Mouse (Mus musculus): ENCODE results near the gene Mdfic.

Gene Mdfic

DNA sequence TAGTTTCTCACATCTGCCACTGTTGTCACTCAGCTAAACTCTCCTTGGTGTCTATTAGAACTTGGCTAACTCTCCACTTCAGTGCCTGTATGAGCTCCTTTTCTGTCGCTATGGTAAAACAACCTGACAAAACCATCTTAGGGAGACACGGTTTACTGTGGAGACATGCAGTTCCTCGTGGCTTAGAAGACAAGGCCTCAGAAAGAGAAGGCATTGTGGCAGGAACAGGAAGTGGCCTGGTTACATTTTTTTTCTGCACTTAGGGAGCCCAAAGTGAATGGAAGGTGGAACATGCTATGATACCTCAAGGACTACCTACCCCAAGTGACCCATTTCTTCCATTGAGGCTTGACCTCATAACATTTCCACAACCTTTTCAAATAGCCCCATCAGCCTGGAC, 18.7 kb downstream of the Mdfic start:
- no peak for DNase-seq (ENCODE audit: low spot score in 2 of 2)

DNA sequence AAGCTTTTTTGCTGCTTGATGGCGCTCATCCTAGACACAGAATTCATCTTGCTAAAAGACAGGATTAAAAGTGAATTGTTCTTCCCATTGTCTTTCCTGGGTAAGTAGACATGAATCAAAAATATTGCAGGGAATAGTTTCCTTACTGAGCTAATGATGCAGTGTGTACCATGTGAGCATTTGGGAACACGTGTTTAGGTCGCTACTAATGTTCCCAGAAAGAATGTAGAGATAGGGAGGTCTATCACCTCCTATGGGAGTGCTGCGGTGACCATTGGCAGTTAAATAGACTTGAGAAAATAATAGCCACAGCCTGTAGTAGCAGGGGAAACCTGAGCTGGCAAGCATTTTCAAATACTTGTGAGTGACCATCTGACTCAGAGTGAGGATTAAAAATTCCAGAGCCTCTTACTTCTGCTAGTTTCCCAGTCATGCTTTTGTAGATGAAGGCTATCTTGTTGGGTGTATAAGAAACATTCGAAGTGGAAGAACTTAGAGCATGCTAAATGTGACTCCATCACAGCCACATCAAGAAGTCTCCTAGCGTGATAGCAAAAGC, 22.2 kb downstream of the Mdfic start:
- no peak for DNase-seq (ENCODE audit: low spot score in 2 of 2)

DNA sequence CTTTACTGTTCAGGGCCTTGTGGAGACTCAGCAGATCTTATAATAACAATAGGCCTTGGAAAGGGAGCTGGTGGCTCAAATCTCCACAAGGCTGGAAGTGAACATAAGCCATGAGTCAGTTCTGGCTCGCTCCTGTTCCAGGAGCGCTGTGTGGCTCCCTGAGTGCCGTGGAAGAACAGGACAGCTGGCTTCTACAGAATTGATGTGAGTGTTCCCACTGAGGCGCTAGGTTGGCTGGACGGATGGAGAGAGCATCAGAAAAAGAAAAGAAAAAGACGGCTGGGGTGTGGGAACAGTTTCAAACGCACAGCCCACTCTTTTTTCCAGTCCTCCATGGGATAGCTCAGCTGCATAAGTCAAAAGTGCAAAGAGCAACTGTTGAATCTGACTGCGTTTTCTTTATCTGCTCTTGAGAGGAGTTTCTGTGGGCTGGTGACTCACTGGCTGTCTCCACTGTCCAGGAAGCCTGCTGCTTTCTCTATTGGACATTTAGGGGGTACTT, 22.9 kb downstream of the Mdfic start:
- no peak for DNase-seq (ENCODE audit: low spot score in 2 of 2)

DNA sequence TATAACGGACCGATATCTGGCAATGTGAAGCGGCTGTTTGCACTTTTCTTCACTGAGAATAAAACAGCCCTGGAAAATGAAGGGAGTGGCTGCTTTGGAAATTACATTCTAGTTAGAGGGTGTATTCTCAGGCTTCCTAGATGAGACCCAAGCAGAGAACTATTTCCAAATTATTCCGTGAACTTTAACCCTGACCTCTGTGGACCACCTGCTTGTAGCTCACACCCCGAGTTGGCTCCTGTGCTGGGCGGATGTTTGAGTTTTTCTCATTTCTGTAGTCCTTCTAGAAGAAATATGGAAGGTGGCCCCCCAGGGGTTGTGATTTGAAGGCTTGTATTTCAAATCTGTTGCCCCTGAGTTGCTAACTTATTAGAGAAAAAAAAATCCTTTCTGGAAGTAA, 23.3 kb downstream of the Mdfic start:
- DNase-seq (ENCODE audit: low spot score in 2 of 2) = no peak

DNA sequence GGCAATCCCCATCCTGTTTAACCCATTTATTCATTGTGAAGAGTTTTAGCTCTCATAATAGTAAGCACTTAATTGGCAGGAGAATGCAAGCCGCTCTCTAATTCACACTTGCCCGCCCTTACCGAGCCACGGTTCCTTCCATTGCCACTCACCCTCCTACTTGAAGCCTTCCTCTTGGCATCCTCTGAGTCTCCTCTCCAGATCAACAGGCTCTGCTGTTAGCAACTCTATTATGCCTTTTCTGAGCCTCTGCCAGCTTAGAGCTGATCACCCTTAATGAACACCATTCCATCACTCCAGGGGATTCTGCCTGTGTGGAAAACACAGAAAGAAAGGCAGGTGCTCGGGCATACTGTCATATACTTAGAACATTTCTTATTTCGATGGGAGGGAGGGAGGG, 24.9 kb downstream of the Mdfic start:
- DNase-seq (ENCODE audit: low spot score in 2 of 2) = no peak

DNA sequence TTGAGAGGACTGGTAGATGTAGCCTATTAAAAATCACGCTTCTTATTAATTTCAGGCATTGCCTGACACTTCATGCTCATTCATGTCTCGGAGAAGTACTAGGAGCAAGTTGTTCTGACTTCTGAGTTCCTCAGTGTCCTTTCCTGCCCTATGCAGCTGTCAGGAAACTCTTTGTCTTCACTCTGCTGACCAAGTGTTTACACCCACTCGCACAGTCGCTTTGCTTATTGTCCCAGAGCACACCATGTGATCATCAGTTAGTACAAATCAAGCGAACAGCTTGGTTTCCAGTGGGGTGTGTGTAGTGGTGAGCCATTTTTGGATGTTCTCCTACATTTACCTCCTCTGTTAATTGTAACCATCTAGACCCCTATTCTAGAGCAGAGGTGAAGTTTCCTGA, 25.4 kb downstream of the Mdfic start:
- DNase-seq (ENCODE audit: low spot score in 2 of 2) = peak; percentile 73

DNA sequence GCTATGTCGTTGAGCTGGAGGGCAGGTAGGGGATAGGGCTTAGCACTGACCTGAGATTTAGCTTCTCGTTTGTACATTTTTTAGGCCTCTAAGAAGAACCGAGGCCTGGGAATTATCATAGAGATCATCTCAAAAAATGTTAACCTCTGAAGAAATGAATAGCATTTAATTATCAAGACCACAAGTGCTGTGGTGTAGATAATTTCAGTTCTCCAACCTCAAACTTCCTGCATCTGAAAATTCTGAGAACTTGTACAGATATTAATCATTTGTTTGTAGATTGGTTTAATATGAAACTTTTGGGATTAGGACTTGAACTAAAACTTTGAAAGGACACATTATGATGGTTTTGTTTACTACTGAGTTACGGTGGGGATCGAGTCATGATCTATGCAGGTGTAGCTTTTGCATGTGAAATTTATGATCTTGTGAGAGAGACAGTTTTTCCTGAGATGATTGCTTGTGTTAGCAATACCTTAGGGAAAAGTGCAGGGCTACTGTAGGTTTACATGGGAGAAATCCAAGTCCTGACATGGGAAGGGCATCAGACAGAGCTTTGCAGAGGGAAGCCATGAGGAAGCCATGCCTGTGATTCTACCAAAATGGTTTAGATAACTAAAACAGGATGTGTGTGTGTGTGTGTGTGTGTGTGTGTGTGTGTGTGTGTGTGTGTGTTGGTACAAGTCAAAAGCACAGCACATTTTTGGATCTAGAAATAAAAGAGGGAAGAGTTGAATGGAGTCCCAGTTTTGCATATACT, 27.1 kb downstream of the Mdfic start:
- peak; percentile 38 to 61 for DNase-seq (ENCODE audit: low spot score in 2 of 2)

DNA sequence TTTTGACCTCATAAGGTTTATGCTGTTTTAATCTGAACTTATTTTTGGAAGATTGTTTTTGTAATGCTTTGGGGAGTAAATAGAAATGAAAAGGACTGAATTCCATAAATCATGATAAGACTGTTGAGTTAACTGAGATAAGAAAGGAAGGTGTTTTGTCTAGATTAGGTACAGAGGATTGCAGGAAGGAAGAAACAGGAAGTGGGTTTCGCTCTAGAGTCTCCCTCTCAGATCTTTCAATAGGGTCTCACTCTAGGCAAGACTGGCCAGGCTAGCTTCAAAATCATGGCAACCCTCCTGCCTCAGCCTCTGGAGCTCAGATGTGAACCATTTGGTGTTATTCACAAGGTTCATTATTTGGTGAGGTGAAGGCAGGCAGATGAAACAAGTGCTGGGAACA, 27.8 kb downstream of the Mdfic start:
- DNase-seq (ENCODE audit: low spot score in 2 of 2) = peak; percentile 32 to 44

DNA sequence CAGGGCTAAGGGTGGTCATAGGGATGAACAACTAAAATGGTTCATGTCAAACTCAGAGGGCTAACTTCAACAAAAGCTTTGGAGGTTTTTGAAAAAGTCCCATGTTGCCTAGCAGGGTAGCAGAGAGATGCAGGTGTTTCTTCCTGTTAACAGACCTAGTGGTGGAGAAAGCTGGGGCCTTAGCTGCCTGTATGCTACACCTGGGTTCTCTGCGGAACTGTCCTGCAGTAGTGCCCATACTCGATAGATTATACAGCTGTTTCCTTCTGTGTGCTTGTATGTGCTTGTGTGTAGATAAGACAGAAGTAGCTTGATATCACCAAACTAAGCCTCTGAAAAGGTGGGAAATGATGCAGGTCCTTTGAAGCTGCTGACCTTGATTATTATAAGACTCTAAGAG, 28.5 kb downstream of the Mdfic start:
- DNase-seq (ENCODE audit: low spot score in 2 of 2) = peak; percentile 65 to 70

DNA sequence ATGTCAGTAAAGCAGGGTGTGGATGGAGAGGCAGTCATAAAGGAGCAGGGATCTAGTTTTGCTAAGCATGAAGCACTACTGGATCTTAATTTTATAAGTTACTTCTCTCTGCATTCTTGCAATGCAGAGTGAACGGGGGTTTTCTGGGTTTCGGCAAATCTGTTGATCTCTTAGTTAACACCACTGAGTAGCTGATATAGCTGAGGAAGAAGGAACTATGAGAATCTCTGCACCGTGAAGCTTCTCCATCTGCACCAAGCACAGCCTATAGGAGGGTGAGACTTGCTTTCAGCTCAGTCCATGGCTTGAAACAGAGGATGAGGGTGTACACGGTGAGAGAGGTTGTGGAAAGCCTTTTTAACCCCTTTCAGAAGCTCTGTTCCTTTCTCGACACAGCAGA, 29.6 kb downstream of the Mdfic start:
- DNase-seq (ENCODE audit: low spot score in 2 of 2) = peak; percentile 64

DNA sequence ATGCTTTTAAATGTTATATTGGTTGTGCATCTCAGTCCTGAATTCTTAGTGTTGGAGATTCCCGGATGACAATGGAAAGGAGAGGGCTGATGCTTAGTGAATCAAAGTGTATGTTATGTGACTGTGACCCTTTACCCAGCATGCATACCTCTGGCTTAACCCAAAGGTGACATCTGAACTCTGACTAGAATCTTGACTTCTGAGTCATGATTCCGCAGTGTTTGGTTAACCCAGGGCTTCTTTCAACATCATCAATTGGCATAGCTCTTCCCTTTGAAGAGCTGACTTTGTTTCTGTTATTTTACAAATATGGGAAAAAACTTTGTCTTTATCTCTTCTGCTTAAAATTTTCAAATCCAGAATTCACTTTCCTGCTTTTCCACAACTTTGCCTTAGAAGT, 30.9 kb downstream of the Mdfic start:
- DNase-seq (ENCODE audit: low spot score in 2 of 2) = no peak

DNA sequence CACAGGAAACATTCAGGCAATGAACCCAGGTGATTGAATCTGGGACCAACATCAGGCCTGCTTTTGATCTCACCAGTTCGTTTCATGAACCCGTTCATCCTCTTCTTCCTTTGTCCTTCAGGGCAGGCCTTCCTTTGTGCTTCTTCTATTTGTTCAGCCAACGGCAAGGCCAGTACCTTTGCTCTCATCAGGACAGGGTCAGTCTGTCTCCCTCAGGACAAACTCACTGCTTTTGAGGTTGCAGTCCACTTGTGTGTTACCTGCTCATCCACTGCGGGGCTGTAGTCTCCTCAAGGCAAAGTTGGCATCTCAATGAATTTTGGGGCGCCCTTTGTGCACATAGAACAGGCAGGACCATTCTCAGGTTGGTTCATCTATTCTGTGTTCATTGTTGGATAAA, 31.7 kb downstream of the Mdfic start:
- no peak for DNase-seq (ENCODE audit: low spot score in 2 of 2)

DNA sequence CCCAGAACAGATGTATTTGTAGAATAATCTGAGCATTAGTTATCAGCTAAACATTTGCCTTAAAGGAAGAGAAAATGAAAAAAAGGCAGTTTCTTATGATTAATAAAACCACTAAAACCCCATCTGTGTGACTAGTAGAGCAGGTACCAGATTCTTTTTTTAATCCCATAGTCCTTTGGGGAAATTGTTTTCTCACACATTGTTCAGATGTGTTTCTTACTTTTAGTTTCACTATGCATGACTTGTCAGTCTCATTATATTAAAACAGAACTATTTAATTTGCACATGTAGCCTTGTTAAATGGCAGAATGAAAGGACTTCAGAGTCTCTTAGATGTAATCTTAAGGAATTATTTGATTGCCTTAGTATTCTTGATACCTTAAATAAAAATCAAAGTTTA, 32.7 kb downstream of the Mdfic start:
- no peak for DNase-seq (ENCODE audit: low spot score in 2 of 2)

DNA sequence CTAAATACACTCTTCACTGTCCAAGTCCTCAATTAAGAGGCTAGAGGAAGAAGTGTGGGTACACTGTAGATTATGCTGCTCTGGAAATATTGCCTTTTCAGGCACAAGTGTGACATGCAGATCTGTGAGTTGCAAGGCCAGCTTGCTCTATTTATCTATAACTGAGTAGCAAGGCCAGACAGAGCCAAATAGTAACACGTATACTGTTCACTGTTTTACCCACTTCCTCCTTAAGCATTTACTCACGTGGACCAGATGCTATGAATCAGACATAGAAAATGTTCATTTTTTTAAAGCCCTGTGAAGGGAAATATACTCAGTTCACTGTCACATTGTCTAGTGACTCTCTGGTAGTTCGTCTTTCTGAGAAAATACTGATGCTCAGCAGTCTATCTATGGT, 37.9 kb downstream of the Mdfic start:
- DNase-seq (ENCODE audit: low spot score in 2 of 2) = peak; percentile 10 to 22

DNA sequence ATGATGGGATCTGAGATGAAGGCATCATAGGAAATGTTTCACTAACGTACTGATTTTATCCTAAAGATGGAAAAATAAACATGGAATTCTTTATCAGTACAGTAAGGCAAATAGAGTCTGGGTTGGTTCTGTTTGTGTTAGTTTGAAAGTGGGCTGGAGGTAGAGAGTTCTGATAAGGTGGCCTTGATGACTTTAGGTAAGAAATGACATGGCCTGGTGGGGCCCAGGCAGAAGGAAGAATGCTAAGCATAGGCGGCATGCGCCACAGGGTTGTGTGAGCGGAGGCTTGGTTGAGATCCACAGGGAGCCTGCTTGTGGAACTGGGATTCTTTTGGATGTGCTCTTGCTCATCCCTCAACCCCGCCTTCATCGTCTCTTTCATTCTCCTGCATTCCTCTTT, 40.3 kb downstream of the Mdfic start:
- DNase-seq (ENCODE audit: low spot score in 2 of 2) = no peak

DNA sequence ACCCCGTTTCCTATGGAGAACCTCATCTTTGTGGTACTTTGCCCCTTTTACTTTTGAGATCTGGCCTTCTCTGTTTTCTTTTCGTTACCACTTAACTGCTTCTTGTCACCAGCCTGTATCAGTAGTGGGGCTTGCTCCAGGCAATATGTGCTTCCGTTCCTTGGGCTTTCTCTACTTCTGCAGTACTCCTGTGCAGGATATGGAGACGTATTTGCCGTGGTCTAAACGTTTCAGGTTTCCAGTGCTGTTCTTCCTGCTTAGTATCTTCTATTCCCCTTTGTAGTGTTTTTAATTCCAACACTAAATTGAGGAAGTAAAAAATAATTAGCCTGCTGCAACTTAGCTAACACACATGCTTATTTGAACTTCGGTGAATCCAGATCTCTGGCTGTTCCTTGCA, 43.6 kb downstream of the Mdfic start:
- DNase-seq (ENCODE audit: low spot score in 2 of 2) = no peak

DNA sequence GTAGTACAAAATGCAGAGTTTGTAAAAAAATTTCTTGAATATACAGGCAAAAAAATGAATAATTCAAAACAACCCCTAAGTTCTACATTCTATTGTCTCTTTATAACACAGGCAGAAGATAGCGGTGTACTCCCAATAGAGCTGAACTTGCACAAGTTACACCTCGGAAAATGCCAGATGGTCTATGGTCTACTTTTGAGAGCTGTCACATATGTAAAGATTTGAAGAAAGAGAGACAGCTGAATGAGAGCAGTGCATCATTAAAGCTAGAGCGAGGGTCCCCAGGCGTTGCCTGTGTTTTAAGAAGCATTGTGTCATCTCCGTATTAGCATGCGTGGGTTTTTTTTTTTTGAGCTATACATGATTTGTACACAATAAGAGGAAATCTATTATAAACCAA, 47.0 kb downstream of the Mdfic start:
- DNase-seq (ENCODE audit: low spot score in 2 of 2) = no peak

DNA sequence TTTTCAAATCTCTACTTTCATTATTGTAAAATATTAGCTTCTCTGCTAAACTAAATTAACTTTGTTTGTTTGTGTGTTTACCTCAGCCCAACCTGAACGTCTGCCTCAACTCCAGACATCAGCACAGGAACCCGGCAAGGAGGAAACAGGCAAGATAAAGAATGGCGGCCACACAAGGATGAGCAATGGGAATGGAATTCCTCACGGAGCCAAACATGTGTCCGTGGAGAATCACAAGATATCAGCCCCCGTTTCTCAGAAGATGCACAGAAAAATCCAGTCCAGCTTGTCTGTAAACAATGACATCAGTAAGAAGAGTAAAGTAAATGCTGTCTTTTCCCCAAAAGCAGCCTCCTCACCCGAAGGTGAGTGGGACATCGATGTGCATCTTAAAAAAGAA, 49.7 kb downstream of the Mdfic start:
- DNase-seq (ENCODE audit: low spot score in 2 of 2) = no peak

DNA sequence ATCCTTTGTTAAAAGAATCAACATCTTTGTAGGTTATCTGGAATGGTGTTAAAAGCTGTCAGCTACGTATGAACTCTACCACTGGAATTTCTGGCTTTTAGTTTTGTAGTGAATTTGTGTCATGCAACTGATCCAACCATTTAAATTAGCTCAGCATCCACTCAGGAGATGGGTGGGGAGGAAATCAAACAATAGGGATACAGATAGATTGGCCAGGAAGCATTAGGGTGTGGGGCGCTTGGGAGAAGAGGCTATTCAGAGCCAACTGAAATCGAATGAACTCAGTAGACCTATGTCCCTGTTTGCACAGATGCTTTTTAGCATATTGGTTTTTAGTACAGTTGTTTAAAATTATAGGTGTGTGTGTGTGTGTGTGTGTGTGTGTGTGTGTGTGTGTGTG, 56.6 kb downstream of the Mdfic start:
- no peak for DNase-seq (ENCODE audit: low spot score in 2 of 2)

DNA sequence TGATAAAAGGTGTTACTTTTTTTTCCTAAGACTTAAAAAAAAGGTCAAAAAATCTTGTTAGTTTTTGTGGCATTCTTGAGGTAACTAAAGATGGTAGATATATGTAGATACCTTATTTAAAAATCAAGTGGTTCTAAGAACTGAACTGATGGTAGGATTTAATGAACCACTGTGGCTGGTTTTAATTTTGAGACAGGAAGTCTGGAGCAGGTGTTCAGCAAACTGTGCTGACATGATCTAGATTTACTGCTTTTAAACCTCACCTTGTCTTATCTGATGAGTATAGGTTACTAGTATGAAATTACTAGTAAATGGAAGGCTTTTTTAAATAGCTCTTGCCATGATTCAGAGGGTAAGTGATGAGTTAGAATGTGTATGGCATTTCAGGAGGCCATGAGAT, 59.7 kb downstream of the Mdfic start:
- no peak for DNase-seq (ENCODE audit: low spot score in 2 of 2)

DNA sequence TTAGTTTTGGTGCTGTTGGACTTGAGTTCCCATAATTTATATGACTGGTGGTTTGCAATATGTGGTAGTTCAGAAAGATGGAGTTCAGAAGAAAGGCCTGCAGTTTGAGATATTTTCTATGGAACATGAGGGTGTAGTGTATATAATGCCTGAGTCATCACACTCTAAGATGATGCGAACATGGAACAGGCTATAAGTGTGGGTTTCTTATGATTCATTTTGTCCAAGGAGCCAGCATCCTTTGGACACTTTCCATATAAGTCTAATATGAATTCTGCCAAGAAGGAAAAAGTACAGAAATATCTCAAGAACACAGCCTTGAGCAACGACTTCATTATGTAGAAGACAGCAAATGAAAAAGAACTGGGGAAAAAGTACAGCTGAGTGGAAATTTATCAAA, 60.2 kb downstream of the Mdfic start:
- no peak for DNase-seq (ENCODE audit: low spot score in 2 of 2)

DNA sequence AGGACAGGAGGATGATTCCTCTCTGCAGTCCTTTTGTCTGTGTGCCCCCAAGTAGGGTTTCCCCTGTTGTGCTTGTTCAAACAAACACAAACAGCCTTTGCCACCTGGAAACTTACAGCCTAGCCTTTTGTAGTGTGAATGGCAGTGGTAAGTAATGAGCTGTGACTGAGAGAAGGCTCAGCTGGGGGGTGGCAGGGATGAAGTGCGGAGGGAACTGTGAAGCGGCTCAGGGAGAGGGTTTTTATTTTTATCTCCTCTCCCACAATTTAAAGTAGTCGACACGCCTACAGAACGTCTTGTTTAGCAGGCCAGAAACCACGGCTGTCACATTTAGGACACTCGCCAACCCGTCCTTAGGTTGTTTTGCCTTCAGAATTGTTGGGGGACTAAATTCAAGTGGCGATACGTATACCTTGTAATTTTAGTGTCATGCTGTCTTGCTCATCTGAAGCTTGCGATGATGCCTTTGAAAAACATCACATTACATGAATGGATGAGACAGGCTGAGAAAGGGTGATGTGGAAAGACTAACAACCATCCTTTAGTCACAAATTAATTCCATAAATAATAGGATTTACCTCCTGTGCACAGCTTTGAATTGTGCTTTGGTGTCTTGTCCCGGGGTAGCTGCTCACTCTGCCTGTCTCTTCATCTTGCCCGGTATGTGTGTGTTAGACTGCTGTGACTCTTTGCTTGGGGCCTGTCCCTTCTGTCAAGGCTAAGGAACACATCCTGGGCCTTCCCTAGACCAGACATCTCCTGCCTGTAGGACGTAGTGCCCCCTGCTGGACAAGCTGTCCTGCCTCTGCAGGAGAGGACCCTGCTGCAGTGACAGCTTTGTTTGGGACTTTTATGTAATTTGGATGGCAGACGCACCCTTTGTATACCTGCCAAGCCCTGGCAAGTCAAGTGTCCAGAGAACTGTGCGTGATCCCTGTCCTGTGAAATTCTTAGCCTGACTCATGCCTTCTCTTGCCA, 69.4 kb downstream of the Mdfic start:
- peak; percentile 75 to 79 for DNase-seq (ENCODE audit: low spot score in 2 of 2)

All from spleen, postnatal 36 days (tissue).